Mouse (Mus musculus) cortical plate, adult 2 months (tissue): ENCODE measurements at regions not wholly inside any gene's neighbourhood (a gene's known extent, or its start where the extent isn't known, plus 50 kb on each side); places are given as distances from the start of the nearest gene placed in this dataset.

Source experiments
- H3K27ac ChIP-seq: fragments of 200-500 bp; 2 replicates; pipeline ENCODE4 v1.5.1; 2012; ENCODE audit warnings: low read length, control low read depth, inconsistent platforms; ENCODE audit not compliant: insufficient read depth
- H3K4me1 ChIP-seq: fragments of 200-500 bp; 2 replicates; pipeline ENCODE4 v1.6.1; 2011; ENCODE audit warnings: low read length; ENCODE audit not compliant: control insufficient read depth, insufficient read depth
- H3K4me3 ChIP-seq: fragments of 200-500 bp; 2 replicates; pipeline ENCODE4 v1.5.1; 2011; ENCODE audit warnings: mild to moderate bottlenecking, low read length, control low read depth; ENCODE audit not compliant: insufficient read depth
- CTCF ChIP-seq: fragments of 200-500 bp; IDR thresholded peaks from 2 replicates; pipeline ENCODE4 v1.5.1; 2011; ENCODE audit warnings: mild to moderate bottlenecking, control low read depth, low read length; ENCODE audit not compliant: insufficient read depth; ENCODE audit errors: extremely low read depth
- POLR2A ChIP-seq: fragments of 200-500 bp; IDR thresholded peaks from 2 replicates; pipeline ENCODE4 v1.6.1; 2011; ENCODE audit warnings: mild to moderate bottlenecking, low read length, control low read depth; ENCODE audit not compliant: insufficient read depth; ENCODE audit errors: extremely low read depth

DNA sequence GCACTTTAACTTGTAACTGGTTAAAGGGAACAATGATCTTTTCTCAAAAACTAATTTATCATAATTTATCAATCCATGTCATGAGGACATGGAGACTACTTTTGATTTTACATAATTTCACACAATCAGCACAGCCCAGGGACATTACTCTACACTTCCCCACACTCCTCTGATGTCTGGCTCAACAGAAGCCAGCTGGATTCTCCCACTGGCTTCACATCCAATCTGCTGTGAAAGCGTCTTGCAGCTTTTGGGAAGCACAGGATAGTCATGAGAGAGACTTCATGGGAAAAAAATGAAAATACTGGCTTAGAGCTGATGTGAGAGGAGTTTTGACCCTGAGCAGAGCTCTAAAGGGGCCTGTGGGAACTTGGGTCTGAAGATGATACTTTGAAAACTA is 61.7 kb upstream of the Hrasls start:
- no peaks in the 10 kb centered on the region for H3K4me1 ChIP-seq
- no peak overlapping the region for H3K4me3 ChIP-seq
- no peak overlapping the region for H3K27ac ChIP-seq
- TF ChIP-seq POLR2A = no peak
- TF ChIP-seq CTCF = no peak

DNA sequence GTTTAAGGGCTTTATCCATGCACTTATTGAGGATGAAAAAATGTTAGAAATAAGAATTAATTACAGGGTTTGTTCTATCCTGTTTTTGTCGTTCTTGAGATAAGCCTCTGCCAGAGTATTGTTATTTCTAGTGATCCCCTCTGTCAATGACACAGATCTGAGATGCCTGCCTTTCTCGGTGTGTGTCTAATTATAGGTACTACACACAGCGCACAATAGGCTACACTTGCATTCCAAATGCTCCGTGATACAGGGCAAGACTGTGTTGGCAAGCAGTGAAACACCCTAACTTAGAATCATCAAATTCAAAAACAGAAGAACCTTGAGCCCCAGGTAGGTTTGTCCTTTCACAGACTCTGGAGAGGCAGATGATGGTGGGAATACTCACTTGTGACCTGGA is 90.3 kb upstream of the Hrasls start:
- Histone ChIP-seq H3K4me3 (no peak overlapping the region), H3K27ac (no peak overlapping the region), H3K4me1 (no peaks in the 10 kb centered on the region)
- TF ChIP-seq POLR2A = no peak
- no peak for TF ChIP-seq CTCF

DNA sequence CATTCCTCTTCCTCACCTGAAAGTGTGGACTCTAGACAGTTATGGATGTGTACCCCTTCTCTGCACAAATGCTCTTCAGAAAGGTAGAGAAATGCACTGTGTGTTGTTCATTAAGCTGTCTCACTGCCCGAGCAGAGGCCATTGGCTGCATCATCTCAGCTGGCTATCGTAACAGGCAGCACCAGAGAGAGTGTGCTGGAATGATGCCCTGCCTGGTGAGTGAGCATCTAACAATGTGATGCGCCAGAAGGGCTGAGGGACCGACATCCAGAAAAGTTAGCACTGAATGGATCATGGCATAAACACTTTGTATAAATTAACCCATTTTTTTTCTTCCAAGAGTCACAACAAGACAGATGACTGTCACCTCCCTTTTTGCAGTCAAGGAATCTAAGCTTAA is 112.7 kb upstream of the Hrasls start:
- H3K4me3 ChIP-seq = no peak overlapping the region
- no peak overlapping the region for H3K27ac ChIP-seq
- TF ChIP-seq CTCF (no peak), POLR2A (no peak)
- no peaks in the 10 kb centered on the region for H3K4me1 ChIP-seq

DNA sequence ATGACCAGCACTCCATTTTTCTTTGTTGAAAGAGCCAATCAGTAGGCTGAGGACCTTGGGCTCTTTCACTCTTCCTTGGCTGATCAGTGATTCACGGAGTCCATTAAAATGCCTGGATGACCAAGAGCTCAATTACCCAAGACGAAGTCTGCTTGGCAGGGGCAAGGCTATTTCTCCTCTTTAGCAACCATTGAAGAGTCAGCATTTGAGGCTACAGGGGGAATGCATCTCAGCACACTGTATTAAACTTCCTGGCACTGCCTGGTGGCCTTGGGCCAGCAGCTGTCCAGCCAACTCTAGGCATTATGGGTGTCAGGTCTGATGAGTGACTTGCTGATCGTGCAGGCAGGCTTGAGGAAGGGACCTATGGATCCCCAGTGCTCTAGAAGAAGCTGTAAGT is 136.5 kb upstream of the Mb21d2 start:
- TF ChIP-seq CTCF (no peak), POLR2A (no peak)

DNA sequence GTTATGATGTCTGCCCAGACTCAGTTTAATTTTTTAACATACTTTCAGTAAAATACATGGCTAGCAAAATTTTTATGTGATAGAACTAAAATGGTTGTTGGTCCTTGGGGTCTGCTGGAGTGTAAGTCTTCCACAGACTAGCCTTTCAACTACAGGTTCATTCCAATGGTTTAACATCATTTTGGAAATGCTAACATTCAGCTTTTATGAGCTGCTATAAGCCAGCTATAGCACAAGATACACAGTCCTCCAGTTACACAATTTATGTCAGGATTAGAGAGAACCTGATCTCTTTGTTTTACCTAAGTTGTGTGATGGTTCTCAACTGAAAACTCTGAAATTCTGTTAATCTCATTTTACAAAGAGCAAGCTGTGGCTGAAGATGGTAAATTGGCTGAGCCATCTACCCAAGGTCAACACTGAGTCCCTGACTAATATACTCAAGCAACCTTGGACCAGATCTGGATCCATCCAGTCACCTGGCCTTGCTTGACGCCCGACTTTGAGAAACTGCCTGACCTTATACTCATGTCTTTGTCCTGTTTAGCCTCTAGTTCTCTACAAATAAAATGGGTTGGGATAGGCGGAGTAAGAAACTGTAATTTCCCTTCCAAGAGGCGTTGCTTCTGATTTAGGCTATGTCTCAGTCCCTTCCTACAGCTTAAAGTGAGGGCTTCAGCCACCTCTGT is 135.8 kb upstream of the Mb21d2 start:
- TF ChIP-seq POLR2A (no peak), CTCF (no peak)
- Histone ChIP-seq H3K4me3 (no peak overlapping the region), H3K27ac (no peak overlapping the region), H3K4me1 (no peaks in the 10 kb centered on the region)

More for the DNA sequence above, 136.5 kb upstream of the Mb21d2 start:
- H3K27ac ChIP-seq = no peak overlapping the region
- H3K4me1 ChIP-seq = no peaks in the 10 kb centered on the region
- H3K4me3 ChIP-seq = no peak overlapping the region

DNA sequence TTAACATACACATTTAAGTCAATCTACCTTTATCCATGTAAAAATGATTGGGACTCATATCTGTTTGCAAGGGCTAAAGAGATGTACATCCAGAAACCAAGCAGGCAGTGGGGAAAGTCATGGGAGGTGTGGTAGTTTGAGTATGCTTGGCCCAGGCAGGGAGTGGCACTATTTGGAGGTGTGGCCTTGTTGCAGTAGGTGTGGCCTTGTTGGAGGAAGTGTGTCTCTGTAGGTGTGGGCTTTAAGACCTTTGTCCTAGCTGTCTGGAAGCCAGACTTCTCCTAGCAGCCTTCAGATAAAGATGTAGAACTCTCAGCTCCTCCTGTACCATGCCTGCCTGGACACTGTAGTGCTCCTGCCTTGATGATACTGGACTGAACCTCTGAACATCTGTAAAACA is 133.9 kb upstream of the Mb21d2 start:
- Histone ChIP-seq H3K27ac (no peak overlapping the region), H3K4me1 (no peaks in the 10 kb centered on the region), H3K4me3 (no peak overlapping the region)
- TF ChIP-seq CTCF = no peak

DNA sequence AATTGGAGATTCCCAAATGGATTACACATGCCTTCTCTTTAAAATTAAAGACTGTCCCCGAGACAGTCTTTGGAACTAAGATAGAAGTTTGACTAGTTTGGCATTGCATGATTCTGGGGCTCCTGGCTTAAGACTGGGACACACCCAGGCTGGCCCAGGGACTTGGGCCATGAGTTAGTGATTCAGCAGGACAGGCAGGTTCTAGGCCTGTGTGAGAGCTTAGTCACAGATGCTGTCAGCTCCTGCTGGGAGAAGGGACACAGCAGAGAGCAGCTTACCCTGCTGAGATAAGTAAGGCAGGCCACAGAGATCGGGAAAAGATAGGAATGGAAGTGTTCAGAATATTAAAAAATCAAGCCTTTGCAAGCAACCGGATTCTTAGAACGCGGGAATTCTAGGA is 127.6 kb upstream of the Mb21d2 start:
- no peak for TF ChIP-seq CTCF
- no peak for TF ChIP-seq POLR2A
- Histone ChIP-seq H3K4me3 (no peak overlapping the region), H3K4me1 (no peaks in the 10 kb centered on the region), H3K27ac (no peak overlapping the region)

DNA sequence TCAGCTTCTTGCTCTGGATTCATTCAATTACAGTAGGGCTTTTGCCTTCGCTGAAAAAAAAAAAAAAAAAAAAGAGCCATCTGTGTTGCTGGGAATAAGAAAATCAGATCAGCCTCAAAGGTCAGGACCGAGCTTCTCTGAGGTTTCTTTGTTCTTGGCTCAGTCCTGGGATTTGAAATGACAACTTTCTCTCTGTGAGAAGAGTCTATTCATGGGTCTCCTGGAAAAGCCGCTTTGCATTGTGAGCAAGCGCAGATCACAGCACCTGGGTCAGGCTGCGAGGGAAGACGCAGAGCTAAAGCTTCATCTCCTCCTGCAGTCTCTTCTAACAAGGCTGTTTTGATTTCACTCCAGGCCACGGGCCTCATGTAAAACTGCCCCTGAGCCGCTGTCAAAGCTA is 125.0 kb upstream of the Mb21d2 start:
- no peak for TF ChIP-seq CTCF
- no peak for TF ChIP-seq POLR2A
- H3K4me3 ChIP-seq = no peak overlapping the region
- no peaks in the 10 kb centered on the region for H3K4me1 ChIP-seq
- no peak overlapping the region for H3K27ac ChIP-seq

DNA sequence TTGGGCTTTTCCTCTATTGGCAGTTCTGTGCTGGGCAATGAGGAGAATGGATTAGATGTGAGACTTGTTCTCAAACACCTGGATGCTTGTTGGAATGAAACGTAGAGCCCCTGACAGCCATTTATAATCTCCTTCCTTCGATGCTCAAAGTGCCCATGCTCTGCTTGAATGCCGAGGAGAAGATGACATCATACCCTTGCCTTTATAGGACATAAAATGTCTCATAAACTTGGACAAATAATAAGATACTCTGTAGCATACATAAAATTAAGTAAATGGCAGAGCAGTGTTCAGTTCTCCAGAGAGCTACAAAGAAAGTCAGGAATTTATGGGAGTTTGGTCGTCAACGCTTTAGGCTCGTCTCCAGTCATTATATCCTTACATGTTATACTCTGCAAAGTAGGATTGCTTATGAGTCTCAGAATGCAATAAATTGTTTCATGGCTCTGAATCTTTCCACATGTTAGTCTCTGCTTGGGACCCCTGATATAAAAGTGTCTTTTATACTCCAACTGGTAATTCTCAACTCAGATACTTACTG is 117.0 kb upstream of the Mb21d2 start:
- no peak for TF ChIP-seq CTCF
- no peak for TF ChIP-seq POLR2A
- Histone ChIP-seq H3K4me1 (no peaks in the 10 kb centered on the region), H3K27ac (no peak overlapping the region), H3K4me3 (no peak overlapping the region)

DNA sequence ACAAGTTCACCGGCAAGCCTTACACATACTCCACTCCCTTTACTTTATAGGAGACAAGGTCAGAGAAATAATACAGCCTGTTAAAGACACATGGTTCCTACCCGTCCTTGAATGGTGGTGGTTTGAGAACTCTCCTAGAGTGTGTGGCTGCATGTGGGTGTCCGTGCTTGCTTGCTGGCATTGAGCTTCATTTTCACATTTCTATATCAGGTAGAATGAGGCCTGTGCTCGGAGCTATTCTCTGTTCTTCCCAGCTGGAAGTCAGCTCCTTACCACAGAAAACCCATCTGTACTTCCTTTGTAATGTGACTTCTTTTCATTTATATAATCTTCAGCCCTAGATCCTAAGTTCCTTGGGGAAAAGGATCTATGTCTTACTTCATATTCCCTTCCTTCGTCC is 106.0 kb upstream of the Mb21d2 start:
- H3K4me3 ChIP-seq = no peak overlapping the region
- H3K27ac ChIP-seq = 0 out of 2 replicates have a peak overlapping the region, but pooled peaks have one; percentile 65
- no peak for TF ChIP-seq POLR2A
- no peak for TF ChIP-seq CTCF

More for the DNA sequence above, 106.0 kb upstream of the Mb21d2 start:
- peaks cover 4% of the 10 kb centered on the region for H3K4me1 ChIP-seq
